Mouse (Mus musculus): ENCODE data around the gene Aagab. TPM values are rescaled to one million over a fixed set of nuclear protein-coding genes. Genes with fewer than 3 reads are reported as not detected.

The Aagab gene
- polyA plus RNA-seq, 1 experiment from 2014 or later, result 17.2 TPM

GRCm38 (mm10) chr9:63606594-63606993 lies 4.1 kb downstream of the Aagab start:
- H3K27me3 ChIP-seq, result no peaks in the 10 kb centered on the region
- H3K9me3 ChIP-seq (replicated peaks), result no peaks in the 10 kb centered on the region
- no peak for DNase-seq
- no peak overlapping the region for H3K9ac ChIP-seq
- ATAC-seq (ENCODE audit: low read depth), result no peak
- 56% methylated on average over 2 of the region's 2 CpGs for WGBS (ENCODE audit: insufficient replicate concordance)
- H3K27ac ChIP-seq, result no peak overlapping the region
- H3K4me1 ChIP-seq (replicated peaks), result peaks cover 57% of the 10 kb centered on the region
- peaks cover 5% of the 10 kb centered on the region; the same call in 1 of the 2 replicates for H3K36me3 ChIP-seq
- H3K4me3 ChIP-seq (replicated peaks), result no peak overlapping the region
- H3K4me2 ChIP-seq, result no peak overlapping the region

- H3K4me1 ChIP-seq (replicated peaks), result peaks cover 65% of the 10 kb centered on the region
- H3K4me3 ChIP-seq (replicated peaks), result no peak overlapping the region
- no peak overlapping the region for H3K9ac ChIP-seq
- 81% methylated on average over 6 of the region's 6 CpGs for WGBS (ENCODE audit: insufficient replicate concordance)
- no peak overlapping the region for H3K4me2 ChIP-seq
- DNase-seq (no peak), ATAC-seq (ENCODE audit: low read depth) (no peak)
- no peaks in the 10 kb centered on the region for H3K9me3 ChIP-seq (replicated peaks)
- H3K27me3 ChIP-seq, result no peaks in the 10 kb centered on the region
- no peak overlapping the region; the same call in 1 of the 2 replicates for H3K27ac ChIP-seq
- peaks cover 8% of the 10 kb centered on the region; the same call in 1 of the 2 replicates for H3K36me3 ChIP-seq
Observed at GRCm38 (mm10) chr9:63608006-63608405, 5.5 kb downstream of the Aagab start.

DNA sequence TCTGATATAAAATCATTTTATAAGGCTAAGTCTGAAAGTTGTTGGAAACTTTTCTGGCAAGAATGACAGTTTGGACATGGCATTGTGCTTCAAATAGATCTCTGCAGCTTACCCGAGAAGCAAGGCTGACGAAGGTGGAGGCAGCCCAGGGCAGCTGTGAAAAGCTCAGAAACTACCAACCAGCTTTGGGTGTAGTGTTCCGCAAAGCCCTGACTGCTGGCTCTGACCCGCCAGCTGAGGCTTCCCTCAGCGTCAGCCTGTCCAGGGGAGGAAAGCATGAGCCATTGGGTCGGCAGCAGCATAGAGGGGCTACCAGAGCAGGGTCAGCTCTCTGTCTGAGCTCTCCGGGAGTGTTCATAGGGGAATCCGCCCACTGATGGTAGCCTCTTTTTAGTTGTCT lies 6.8 kb downstream of the Aagab start:
- H3K27me3 ChIP-seq, result no peaks in the 10 kb centered on the region
- no peak for ATAC-seq (ENCODE audit: low read depth)
- H3K4me2 ChIP-seq, result no peak overlapping the region
- peaks cover 65% of the 10 kb centered on the region for H3K4me1 ChIP-seq (replicated peaks)
- no peak for DNase-seq
- WGBS (ENCODE audit: insufficient replicate concordance), result 75% methylated on average over 8 of the region's 8 CpGs
- no peak overlapping the region for H3K9ac ChIP-seq
- no peaks in the 10 kb centered on the region for H3K9me3 ChIP-seq (replicated peaks)
- no peak overlapping the region for H3K27ac ChIP-seq
- H3K36me3 ChIP-seq, result peaks cover 8% of the 10 kb centered on the region; the same call in 1 of the 2 replicates
- H3K4me3 ChIP-seq (replicated peaks), result no peak overlapping the region

DNA sequence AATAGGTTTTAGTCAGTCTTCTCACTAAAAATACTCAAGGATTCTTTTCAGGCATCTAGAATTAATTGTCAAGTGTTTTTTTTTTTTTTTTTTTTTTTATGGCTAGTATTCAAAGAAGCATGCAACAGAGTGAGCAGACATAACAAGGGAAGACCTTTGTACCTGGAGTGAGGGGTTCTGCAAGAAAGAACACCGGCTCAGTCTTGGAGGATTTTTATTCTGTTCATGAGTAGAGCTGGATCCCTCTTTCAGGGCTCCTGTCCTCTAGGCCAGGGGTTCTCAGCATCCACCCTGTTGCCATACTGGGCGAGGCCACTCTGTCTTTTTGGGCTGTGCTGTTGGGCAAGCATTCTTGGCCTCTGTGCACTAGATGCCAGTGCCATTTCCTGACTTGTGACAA lies 7.3 kb downstream of the Aagab start:
- Histone ChIP-seq H3K4me3 (replicated peaks) (no peak overlapping the region), H3K4me2 (no peak overlapping the region), H3K9ac (no peak overlapping the region), H3K27ac (no peak overlapping the region), H3K4me1 (replicated peaks) (peaks cover 65% of the 10 kb centered on the region), H3K9me3 (replicated peaks) (no peaks in the 10 kb centered on the region), H3K36me3 (peaks cover 8% of the 10 kb centered on the region; the same call in 1 of the 2 replicates), H3K27me3 (no peaks in the 10 kb centered on the region)
- DNase-seq (no peak), ATAC-seq (ENCODE audit: low read depth) (no peak)
- WGBS (ENCODE audit: insufficient replicate concordance), result 82% methylated on average over 2 of the region's 2 CpGs

DNA sequence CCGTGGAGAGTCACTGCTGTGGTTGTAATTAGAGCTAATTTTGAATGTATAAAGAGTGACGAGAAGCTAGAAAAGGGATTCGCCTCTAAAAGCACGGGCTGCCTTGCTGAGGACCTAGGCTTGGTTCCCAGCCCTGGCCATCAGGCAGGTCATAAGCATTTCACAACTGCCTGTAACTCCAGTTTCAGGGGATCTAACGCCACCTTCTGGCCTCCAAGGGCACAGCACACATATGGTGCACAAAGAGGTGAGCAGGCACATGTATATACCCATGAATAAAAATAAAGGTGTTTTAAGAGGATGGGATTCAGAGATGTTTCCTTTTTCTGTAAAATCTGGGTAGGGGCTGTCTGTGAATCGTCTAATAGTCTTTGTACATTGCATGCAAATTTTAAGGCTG lies 7.8 kb downstream of the Aagab start:
- no peak overlapping the region for H3K9ac ChIP-seq
- H3K4me3 ChIP-seq (replicated peaks), result no peak overlapping the region
- ATAC-seq (ENCODE audit: low read depth), result no peak
- H3K4me2 ChIP-seq, result no peak overlapping the region
- DNase-seq, result no peak
- peaks cover 64% of the 10 kb centered on the region for H3K4me1 ChIP-seq (replicated peaks)
- 0 out of 2 replicates have a peak overlapping the region, but pooled peaks have one; percentile 55 for H3K27ac ChIP-seq
- H3K9me3 ChIP-seq (replicated peaks), result no peaks in the 10 kb centered on the region
- no peaks in the 10 kb centered on the region for H3K27me3 ChIP-seq
- peaks cover 8% of the 10 kb centered on the region; the same call in 1 of the 2 replicates for H3K36me3 ChIP-seq
- whole genome bisulfite sequencing (ENCODE audit: insufficient replicate concordance), result 83% methylated on average over 6 of the region's 6 CpGs

GRCm38 (mm10) chr9:63610841-63611366 lies 8.4 kb downstream of the Aagab start:
- peaks cover 8% of the 10 kb centered on the region; the same call in 1 of the 2 replicates for H3K36me3 ChIP-seq
- peak overlapping the region; percentile 15; the same call in 1 of the 2 replicates for H3K9ac ChIP-seq
- H3K4me2 ChIP-seq, result no peak overlapping the region
- H3K27ac ChIP-seq, result peak overlapping the region; percentile 55
- H3K9me3 ChIP-seq (replicated peaks), result no peaks in the 10 kb centered on the region
- ATAC-seq (ENCODE audit: low read depth), result no peak
- 26% methylated on average over 13 of the region's 13 CpGs for WGBS (ENCODE audit: insufficient replicate concordance)
- no peak for DNase-seq
- no peak overlapping the region for H3K4me3 ChIP-seq (replicated peaks)
- no peaks in the 10 kb centered on the region for H3K27me3 ChIP-seq
- H3K4me1 ChIP-seq (replicated peaks), result peaks cover 60% of the 10 kb centered on the region

DNA sequence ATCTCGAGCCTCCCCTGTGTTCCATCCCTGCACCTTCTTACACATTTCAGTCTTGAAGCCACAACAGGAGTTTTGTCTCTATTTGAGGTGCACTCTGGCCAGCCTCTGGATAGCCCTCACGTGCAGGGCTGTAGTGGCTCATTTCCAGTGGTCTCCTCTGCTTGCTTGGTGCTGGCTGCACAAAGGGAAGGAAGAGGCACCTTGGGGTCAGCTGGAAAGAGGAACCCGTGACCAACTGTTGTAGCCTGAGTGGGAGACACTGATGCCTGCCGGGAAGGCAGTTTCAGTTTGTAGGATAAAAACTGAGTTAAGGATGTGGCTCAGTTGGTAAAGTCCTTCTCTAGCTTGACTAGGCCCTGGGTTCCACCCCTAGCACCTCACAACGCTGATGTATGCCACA lies 9.5 kb downstream of the Aagab start:
- H3K4me2 ChIP-seq, result no peak overlapping the region
- DNase-seq, result no peak

GRCm38 (mm10) chr9:63612565-63613515 lies 10.4 kb downstream of the Aagab start:
- DNase-seq (no peak), ATAC-seq (ENCODE audit: low read depth) (no peak)
- Histone ChIP-seq H3K4me3 (replicated peaks) (no peak overlapping the region), H3K4me2 (no peak overlapping the region), H3K36me3 (peaks cover 21% of the 10 kb centered on the region), H3K27ac (peak overlapping the region; percentile 56; the same call in 1 of the 2 replicates), H3K4me1 (replicated peaks) (peaks cover 58% of the 10 kb centered on the region), H3K9me3 (replicated peaks) (no peaks in the 10 kb centered on the region), H3K27me3 (no peaks in the 10 kb centered on the region), H3K9ac (no peak overlapping the region)
- 62% methylated on average over 16 of the region's 16 CpGs for WGBS (ENCODE audit: insufficient replicate concordance)

More for the DNA sequence above, 9.5 kb downstream of the Aagab start:
- H3K27ac ChIP-seq, result no peak overlapping the region
- no peak overlapping the region for H3K4me3 ChIP-seq (replicated peaks)
- H3K9me3 ChIP-seq (replicated peaks), result no peaks in the 10 kb centered on the region
- no peak for ATAC-seq (ENCODE audit: low read depth)
- peaks cover 58% of the 10 kb centered on the region for H3K4me1 ChIP-seq (replicated peaks)
- 27% methylated on average over 5 of the region's 5 CpGs for WGBS (ENCODE audit: insufficient replicate concordance)
- peaks cover 12% of the 10 kb centered on the region for H3K36me3 ChIP-seq
- H3K27me3 ChIP-seq, result no peaks in the 10 kb centered on the region
- H3K9ac ChIP-seq, result no peak overlapping the region

- DNase-seq (no peak), ATAC-seq (ENCODE audit: low read depth) (no peak)
- H3K27ac ChIP-seq, result peak overlapping the region; percentile 56; the same call in 1 of the 2 replicates
- H3K9me3 ChIP-seq (replicated peaks), result no peaks in the 10 kb centered on the region
- no peak overlapping the region for H3K4me2 ChIP-seq
- no peak overlapping the region for H3K9ac ChIP-seq
- H3K27me3 ChIP-seq, result no peaks in the 10 kb centered on the region
- H3K4me1 ChIP-seq (replicated peaks), result peaks cover 56% of the 10 kb centered on the region
- H3K4me3 ChIP-seq (replicated peaks), result no peak overlapping the region
- 22% methylated on average over 1 of the region's 1 CpGs for WGBS (ENCODE audit: insufficient replicate concordance)
- peaks cover 28% of the 10 kb centered on the region for H3K36me3 ChIP-seq
Observed at GRCm38 (mm10) chr9:63613569-63613968, 11.1 kb downstream of the Aagab start.

DNA sequence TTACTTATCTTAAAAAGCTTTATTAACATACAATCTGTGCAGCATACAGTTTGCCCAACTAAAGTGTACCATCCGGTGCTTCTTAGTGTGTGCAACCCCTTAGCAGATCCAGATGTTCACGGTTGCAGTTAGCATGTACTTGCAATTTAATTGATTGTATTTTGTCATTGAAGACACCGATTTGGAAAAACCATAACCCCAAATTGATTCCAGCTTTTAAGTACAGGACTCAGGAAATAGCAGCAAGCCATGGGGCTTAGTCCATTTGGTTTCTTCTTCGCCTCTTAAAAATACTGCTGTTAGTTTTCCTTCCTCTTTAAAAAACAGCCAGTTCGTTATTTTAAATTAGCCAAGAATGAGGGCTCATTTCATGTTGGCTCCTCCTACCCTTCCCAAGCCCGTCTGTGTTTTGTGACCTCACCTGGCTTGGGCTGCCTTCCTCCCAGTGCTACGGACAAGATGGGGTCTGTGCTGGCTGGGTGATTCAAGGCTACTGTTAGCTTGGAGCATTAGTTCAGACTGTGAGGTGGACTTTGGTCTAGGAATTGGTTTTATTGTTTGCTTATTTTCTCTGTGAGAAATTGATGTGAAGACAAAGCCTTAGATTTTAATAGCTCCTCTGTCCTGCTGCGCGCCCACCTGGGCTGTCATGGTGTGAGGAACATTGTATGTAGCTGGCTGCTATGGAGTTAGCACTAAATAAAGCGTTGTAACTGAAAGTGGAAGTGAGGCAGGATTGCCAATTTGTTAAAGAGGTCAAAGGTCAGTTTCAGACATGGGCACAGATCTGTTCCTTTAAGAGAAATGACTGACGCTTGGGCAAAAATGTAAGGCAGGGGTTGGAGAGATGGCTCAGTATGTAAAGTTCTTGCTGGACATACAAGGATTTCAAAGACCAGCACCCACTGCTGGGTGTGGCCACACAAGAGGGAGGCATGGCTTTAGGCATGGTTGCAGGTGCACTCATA lies 11.8 kb downstream of the Aagab start:
- H3K27ac ChIP-seq, result no peak overlapping the region; the same call in 1 of the 2 replicates
- no peaks in the 10 kb centered on the region for H3K27me3 ChIP-seq
- peaks cover 53% of the 10 kb centered on the region for H3K4me1 ChIP-seq (replicated peaks)
- no peak overlapping the region for H3K9ac ChIP-seq
- H3K4me3 ChIP-seq (replicated peaks), result no peak overlapping the region
- WGBS (ENCODE audit: insufficient replicate concordance), result 73% methylated on average over 11 of the region's 11 CpGs
- H3K36me3 ChIP-seq, result peaks cover 36% of the 10 kb centered on the region
- no peak for DNase-seq
- no peaks in the 10 kb centered on the region for H3K9me3 ChIP-seq (replicated peaks)
- H3K4me2 ChIP-seq, result no peak overlapping the region
- ATAC-seq (ENCODE audit: low read depth), result no peak

- H3K4me2 ChIP-seq, result no peak overlapping the region
- DNase-seq (no peak), ATAC-seq (ENCODE audit: low read depth) (no peak)
- no peak overlapping the region for H3K9ac ChIP-seq
- WGBS (ENCODE audit: insufficient replicate concordance), result 81% methylated on average over 2 of the region's 2 CpGs
- no peak overlapping the region for H3K27ac ChIP-seq
- H3K9me3 ChIP-seq (replicated peaks), result no peaks in the 10 kb centered on the region
- no peak overlapping the region for H3K4me3 ChIP-seq (replicated peaks)
- peaks cover 21% of the 10 kb centered on the region for H3K4me1 ChIP-seq (replicated peaks)
- peaks cover 62% of the 10 kb centered on the region for H3K36me3 ChIP-seq
- no peaks in the 10 kb centered on the region for H3K27me3 ChIP-seq
Observed at GRCm38 (mm10) chr9:63617967-63618366, 15.5 kb downstream of the Aagab start.
